Mouse (Mus musculus): ENCODE data around the gene Gm17387.

Gm17387 gene

GRCm38 (mm10) chr7:141078876-141079275 is 49.9 kb downstream of the Gm17387 start:
- DNase-seq, result no peak

Measured in lung, adult 18-20 months (tissue).